Mouse (Mus musculus) midbrain, embryonic 14.5 days (tissue): ENCODE measurements around the gene Trnau1ap. TPM values are rescaled to one million over a fixed set of nuclear protein-coding genes. Genes with fewer than 3 reads are reported as not detected.

Experiments used
- ATAC-seq: fragments of 200-750 bp; cut with Nextera tagmentation; 2 replicates; pipeline ENCODE4 v1.8.0; 2017; ENCODE audit warnings: moderate number of reproducible peaks, moderate library complexity; ENCODE audit not compliant: low FRiP score, low TSS enrichment
- DNase-seq: peaks from one replicate; pipeline ENCODE4 v3.0.0-alpha.2; 2015
- H3K27ac ChIP-seq: fragments of 300-500 bp; sonication (generic); replicated peaks from 2 replicates; pipeline ENCODE4 v1.5.1; 2014; ENCODE audit warnings: mild to moderate bottlenecking, low read depth, low read length, moderate library complexity
- H3K27me3 ChIP-seq: fragments of 300-500 bp; sonication (generic); 2 replicates; pipeline ENCODE4 v1.6.1; 2014; ENCODE audit warnings: low read length, control low read depth, mixed read lengths; ENCODE audit not compliant: control insufficient read depth, insufficient read depth
- H3K36me3 ChIP-seq: fragments of 300-500 bp; sonication (generic); 2 replicates; pipeline ENCODE4 v1.6.1; 2014; ENCODE audit warnings: low read length, control low read depth; ENCODE audit not compliant: control insufficient read depth, insufficient read depth
- H3K4me1 ChIP-seq: fragments of 300-500 bp; sonication (generic); 2 replicates; pipeline ENCODE4 v1.6.1; 2014; ENCODE audit warnings: mild to moderate bottlenecking, antibody characterized with exemption, low read length, control low read depth; ENCODE audit not compliant: control insufficient read depth, insufficient read depth
- H3K4me2 ChIP-seq: fragments of 300-500 bp; sonication (generic); 2 replicates; pipeline ENCODE4 v1.6.1; 2014; ENCODE audit warnings: mild to moderate bottlenecking, low read length, moderate library complexity
- H3K4me3 ChIP-seq: fragments of 300-500 bp; sonication (generic); replicated peaks from 2 replicates; pipeline ENCODE4 v1.5.1; 2014; ENCODE audit warnings: low read depth, low read length
- H3K9ac ChIP-seq: fragments of 300-500 bp; sonication (generic); replicated peaks from 2 replicates; pipeline ENCODE4 v1.6.1; 2014; ENCODE audit warnings: mild to moderate bottlenecking, low read length, moderate library complexity
- H3K9me3 ChIP-seq: fragments of 300-500 bp; sonication (generic); 2 replicates; pipeline ENCODE4 v1.6.1; 2016; ENCODE audit warnings: low read length, control low read depth, mixed read lengths; ENCODE audit not compliant: control insufficient read depth
- WGBS: fragments of 180-500 bp; shearing (Covaris S2); extraction: QIAGEN DNeasy Blood & Tissue Kit; methylation state at CpG from one replicate; pipeline ENCODE4 v1.1.7; 2014; 5-methylcytosine and 5-hydroxymethylcytosine counted together
- polyA plus RNA-seq: library from polyadenylated mRNA; unstranded; fragments of >200 nt; fragmentation: Nextera tagmentation; extraction: Ambion mirVana; gene quantifications from 2 replicates; pipeline ENCODE4 v1.2.1, GENCODE M21; 2014

The Trnau1ap gene
- polyA plus RNA-seq, 1 experiment from 2014 or later, result 84.0 TPM

- Histone ChIP-seq H3K36me3 (no peaks in the 10 kb centered on the region), H3K4me2 (peak within 1 kb of the TSS; percentile 93), H3K9me3 (no peaks in the 10 kb centered on the region), H3K4me1 (peaks cover 14% of the 10 kb centered on the region), H3K27me3 (no peaks in the 10 kb centered on the region), H3K9ac (peak within 1 kb of the TSS; percentile 69), H3K4me3 (peak within 1 kb of the TSS; percentile 58), H3K27ac (peak within 1 kb of the TSS; percentile 88)
- under 1% methylated on average over 48 of the region's 48 CpGs for WGBS
- ATAC-seq (peak; percentile 95), DNase-seq (peak; percentile 97)
Observed at GRCm38 (mm10) chr4:132274156-132274862, 55.0 kb downstream of the Trnau1ap start, which contains the start of gene Taf12. TSS of gene Taf12 (plus strand) at chr4:132274375.

DNA sequence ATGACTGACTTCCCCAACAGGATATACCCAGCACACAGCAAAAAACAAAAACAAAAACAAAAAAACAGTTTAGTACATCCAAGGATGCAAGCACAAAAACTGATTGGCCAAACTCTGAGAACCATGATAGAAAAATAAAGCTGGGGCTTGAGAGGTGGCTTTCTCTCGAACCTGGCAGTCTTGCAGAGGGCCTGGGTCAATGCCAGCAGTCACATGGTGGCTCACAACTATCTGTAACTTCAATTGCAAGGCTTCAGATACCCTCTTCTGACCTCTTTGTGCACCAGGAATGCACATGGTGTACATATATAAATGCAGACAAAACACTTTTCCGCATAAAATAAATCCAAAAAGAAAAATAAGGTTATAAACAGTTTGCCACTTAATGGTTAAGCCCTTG is 56.2 kb downstream of the Trnau1ap start:
- DNase-seq (no peak), ATAC-seq (no peak)
- Histone ChIP-seq H3K4me2 (peak overlapping the region; percentile 93), H3K9ac (0 out of 2 replicates have a peak overlapping the region, but pooled peaks have one; percentile 21), H3K4me1 (peaks cover 14% of the 10 kb centered on the region), H3K27ac (no peak overlapping the region), H3K36me3 (no peaks in the 10 kb centered on the region), H3K4me3 (peak overlapping the region; percentile 58; the same call in 1 of the 2 replicates), H3K9me3 (no peaks in the 10 kb centered on the region), H3K27me3 (no peaks in the 10 kb centered on the region)
- WGBS, result 64% methylated on average over 2 of the region's 2 CpGs

GRCm38 (mm10) chr4:132269740-132270560 is 59.4 kb downstream of the Trnau1ap start:
- under 1% methylated on average over 35 of the region's 35 CpGs for WGBS
- H3K9ac ChIP-seq, result peak overlapping the region; percentile 66
- H3K36me3 ChIP-seq, result no peaks in the 10 kb centered on the region
- peak; percentile 93 for DNase-seq
- peaks cover 10% of the 10 kb centered on the region for H3K4me1 ChIP-seq
- no peaks in the 10 kb centered on the region for H3K27me3 ChIP-seq
- peak overlapping the region; percentile 53 for H3K4me2 ChIP-seq
- H3K27ac ChIP-seq, result peak overlapping the region; percentile 94
- no peaks in the 10 kb centered on the region for H3K9me3 ChIP-seq
- peak overlapping the region; percentile 30 for H3K4me3 ChIP-seq
- peak; percentile 73 for ATAC-seq

DNA sequence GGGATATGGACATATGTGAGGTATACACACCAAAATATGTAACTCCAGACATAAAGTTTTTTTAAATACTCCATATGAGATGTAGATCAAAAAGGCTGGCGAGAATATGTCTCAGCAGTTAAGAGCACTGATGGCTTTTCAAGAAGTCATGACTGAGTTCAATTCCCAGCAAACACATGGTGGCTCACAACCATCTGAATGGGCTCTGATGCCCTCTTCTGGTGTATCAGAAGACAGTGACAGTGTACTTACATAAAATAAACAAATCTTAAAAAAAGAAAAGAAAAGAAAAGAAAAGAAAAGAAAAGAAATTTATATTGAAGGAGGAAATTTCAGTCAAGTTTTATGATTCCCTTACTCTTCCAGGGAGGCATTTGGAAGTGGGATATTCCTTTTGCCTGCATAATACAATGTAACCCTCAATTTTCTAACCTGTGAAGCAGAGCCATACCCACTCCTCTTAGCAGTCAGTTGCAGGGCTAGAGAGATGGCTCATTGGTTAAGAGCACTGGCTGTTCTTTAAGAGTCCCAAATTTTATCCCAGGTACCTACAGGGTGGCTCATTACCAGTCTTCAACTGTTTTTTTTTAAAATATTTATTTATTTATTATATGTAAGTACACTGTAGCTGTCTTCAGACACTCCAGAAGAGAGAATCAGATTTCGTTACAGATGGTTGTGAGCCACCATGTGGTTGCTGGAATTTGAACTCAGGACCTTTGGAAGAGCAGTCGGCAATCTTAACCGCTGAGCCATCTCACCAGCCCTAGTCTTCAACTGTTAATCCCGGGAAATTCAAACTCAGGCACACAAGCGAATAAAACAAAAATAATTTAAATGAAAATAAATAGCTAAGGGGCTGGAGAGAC is 60.2 kb downstream of the Trnau1ap start:
- Histone ChIP-seq H3K27ac (0 out of 2 replicates have a peak overlapping the region, but pooled peaks have one; percentile 94), H3K9ac (no peak overlapping the region), H3K27me3 (no peaks in the 10 kb centered on the region), H3K4me3 (no peak overlapping the region), H3K9me3 (no peaks in the 10 kb centered on the region), H3K4me2 (peak overlapping the region; percentile 53; the same call in 1 of the 2 replicates), H3K4me1 (peaks cover 9% of the 10 kb centered on the region; the same call in 1 of the 2 replicates), H3K36me3 (no peaks in the 10 kb centered on the region)
- ATAC-seq (no peak), DNase-seq (peak; percentile 40)
- 16% methylated on average over 6 of the region's 6 CpGs for WGBS

GRCm38 (mm10) chr4:132266835-132267349 is 62.4 kb downstream of the Trnau1ap start:
- Histone ChIP-seq H3K4me1 (peaks cover 8% of the 10 kb centered on the region; the same call in 1 of the 2 replicates), H3K27ac (no peak overlapping the region), H3K4me3 (no peak overlapping the region), H3K9me3 (no peaks in the 10 kb centered on the region), H3K27me3 (no peaks in the 10 kb centered on the region), H3K9ac (no peak overlapping the region), H3K36me3 (no peaks in the 10 kb centered on the region), H3K4me2 (no peak overlapping the region)
- no peak for DNase-seq
- ATAC-seq, result no peak
- 81% methylated on average over 3 of the region's 3 CpGs for WGBS

GRCm38 (mm10) chr4:132263313-132263712 is 66.0 kb downstream of the Trnau1ap start:
- no peaks in the 10 kb centered on the region for H3K36me3 ChIP-seq
- H3K9me3 ChIP-seq, result no peaks in the 10 kb centered on the region
- DNase-seq (no peak), ATAC-seq (no peak)
- no peak overlapping the region for H3K9ac ChIP-seq
- no peak overlapping the region for H3K27ac ChIP-seq
- H3K4me2 ChIP-seq, result no peak overlapping the region
- peaks cover 20% of the 10 kb centered on the region for H3K4me1 ChIP-seq
- no peak overlapping the region for H3K4me3 ChIP-seq
- whole genome bisulfite sequencing, result 96% methylated on average over 7 of the region's 7 CpGs
- H3K27me3 ChIP-seq, result no peaks in the 10 kb centered on the region

DNA sequence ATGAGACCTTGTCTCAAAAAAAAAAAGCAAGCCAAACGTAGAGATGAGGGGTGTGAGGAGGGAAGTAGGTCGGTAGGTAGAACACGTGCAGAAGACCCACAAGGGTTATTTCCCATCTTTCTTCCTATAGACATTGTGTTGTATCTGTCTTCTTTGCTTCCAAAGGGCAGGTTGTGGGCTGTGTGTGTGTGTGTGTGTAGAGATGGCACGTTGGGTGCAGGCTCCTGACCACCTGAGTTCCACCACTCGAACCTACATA is 67.1 kb downstream of the Trnau1ap start:
- no peak for DNase-seq
- H3K4me2 ChIP-seq, result no peak overlapping the region
- no peaks in the 10 kb centered on the region for H3K27me3 ChIP-seq
- peaks cover 20% of the 10 kb centered on the region for H3K4me1 ChIP-seq
- WGBS, result 87% methylated on average over 5 of the region's 5 CpGs
- no peaks in the 10 kb centered on the region for H3K36me3 ChIP-seq
- no peaks in the 10 kb centered on the region for H3K9me3 ChIP-seq
- H3K9ac ChIP-seq, result no peak overlapping the region
- no peak overlapping the region for H3K4me3 ChIP-seq
- ATAC-seq, result no peak
- H3K27ac ChIP-seq, result no peak overlapping the region
